Mouse (Mus musculus) liver, embryonic 14.5 days (tissue): ENCODE measurements around the gene Epn3.

Experiments
- CTCF ChIP-seq: IDR thresholded peaks from 2 replicates; pipeline ENCODE4 v1.5.1; 2016; ENCODE audit warnings: antibody characterized with exemption, low read depth, control low read depth
- EP300 ChIP-seq: IDR thresholded peaks from 2 replicates; pipeline ENCODE4 v1.6.1; 2016; ENCODE audit warnings: antibody characterized with exemption, low read depth

DNA sequence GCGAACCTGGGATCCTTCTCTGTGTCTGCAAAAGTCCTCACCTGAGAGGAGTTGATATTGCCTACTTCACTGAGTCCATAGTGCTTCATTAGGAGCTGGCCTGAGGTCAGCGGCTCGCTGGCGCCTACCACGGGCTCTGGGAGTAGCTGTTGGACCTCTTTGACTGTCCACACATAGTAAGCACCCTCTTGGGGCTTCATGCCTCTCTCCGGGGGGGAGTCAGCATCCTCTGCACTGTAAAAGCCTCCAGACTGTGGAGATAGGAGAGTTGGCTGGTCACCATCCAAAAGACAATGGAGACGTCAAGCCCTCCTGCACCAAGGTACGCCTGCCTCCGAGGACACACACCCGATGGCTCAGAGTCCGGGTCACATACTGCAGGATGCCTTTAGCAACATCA is 17.0 kb downstream of the Epn3 start:
- no peak for TF ChIP-seq CTCF
- TF ChIP-seq EP300 = no peak
